Mouse (Mus musculus): Measurements from ENCODE around the gene Olfr1513.

GRCm38 (mm10) chr14:52319361-52319760 lies 36.8 kb downstream of the Olfr1513 start:
- TF ChIP-seq GATA1 (IDR thresholded peaks at IDR 0.05; ENCODE audit: borderline replicate concordance, low read length) (no peak), FLI1 (IDR thresholded peaks at IDR 0.05; ENCODE audit: low read length) (no peak)

Data from megakaryocyte, embryonic 14.5 days (primary cell).